Mouse (Mus musculus): ENCODE data around the gene Asl. TPM values are rescaled to one million over a fixed set of nuclear protein-coding genes. Genes with fewer than 3 reads are reported as not detected.

Gene Asl
- polyA plus RNA-seq, 1 experiment from 2014 or later = 30.4 TPM

DNA sequence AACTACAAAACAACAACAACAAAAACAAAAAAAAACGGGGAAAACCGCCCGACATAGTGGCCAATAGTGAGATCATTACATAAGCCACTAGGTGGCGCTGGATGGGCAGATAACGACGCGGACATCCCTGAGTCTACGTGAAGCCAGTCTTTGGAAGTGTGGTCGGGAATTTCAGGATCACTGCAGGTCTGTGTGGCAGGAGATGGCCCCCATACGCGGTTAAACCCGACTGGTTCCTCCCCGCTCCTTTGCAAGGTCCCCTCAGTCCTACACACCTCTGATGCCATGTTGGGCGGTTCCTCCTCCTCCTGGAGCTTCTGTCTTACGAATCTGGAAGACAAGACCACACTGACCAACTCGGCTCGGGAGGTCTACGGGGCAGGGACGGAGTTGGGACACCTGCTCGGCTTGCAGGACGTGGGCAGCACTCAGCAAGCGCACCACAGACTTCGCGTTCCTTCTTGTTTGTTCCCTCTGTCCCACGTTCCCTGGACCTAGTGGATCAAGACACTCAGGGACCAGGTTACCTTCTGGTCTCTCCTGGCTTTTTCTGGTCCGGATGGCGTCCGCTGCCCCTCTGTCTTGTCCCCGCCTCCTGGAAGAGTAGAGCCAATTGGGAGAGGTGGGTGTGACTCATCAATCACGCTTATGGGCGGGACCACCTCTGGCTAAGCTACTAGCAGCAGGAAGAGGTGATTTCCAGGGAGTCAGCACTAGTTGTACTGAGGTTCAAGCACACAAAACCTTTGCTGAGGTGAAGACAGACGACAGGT, 5.1 kb downstream of the Asl start:
- WGBS = under 1% methylated on average over 32 of the region's 32 CpGs
- ATAC-seq (ENCODE audit: insufficient number of reproducible peaks, low FRiP score, low TSS enrichment, low read depth) = peak; percentile 88

DNA sequence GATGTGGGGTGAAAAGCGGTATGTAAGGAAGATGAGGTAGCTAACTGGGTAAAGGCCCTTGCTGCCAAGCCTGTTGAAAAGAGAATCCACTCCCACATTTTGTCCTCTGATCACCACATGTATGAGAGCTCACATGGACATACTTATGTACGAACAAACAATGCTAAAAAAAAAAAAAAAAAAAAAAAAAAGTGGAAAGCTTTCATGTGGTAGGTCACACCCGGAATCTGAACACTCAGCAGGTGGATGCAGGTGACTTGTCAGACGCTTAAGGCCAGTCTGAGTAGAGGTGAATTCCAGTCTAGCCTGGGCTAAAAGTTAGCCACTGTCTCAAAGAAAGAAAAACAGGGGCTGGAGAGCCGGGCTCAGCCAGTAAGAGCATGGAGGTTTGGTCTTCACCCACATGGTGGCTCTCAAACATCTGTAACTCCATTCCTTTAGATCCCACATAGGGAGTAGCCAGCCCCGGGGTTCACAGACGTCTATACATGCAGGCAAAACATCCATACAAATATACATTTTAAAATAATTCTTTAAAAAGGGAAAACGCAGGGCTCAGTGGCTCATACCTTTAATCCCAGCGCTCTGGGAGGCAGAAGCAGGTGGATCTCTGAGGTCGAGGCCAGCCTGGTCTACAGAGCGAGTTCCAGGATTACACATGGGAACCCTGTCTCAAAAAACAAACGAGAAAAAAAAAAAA, 5.8 kb downstream of the Asl start:
- H3K4me2 ChIP-seq (replicated peaks) = peak overlapping the region; percentile 87
- H3K36me3 ChIP-seq = 0 out of 2 replicates have a peak, but pooled peaks cover 2% of the 10 kb centered on the region
- peaks cover 13% of the 10 kb centered on the region for H3K4me1 ChIP-seq
- no peak for ATAC-seq (ENCODE audit: insufficient number of reproducible peaks, low FRiP score, low TSS enrichment, low read depth)
- H3K9me3 ChIP-seq (replicated peaks) = no peaks in the 10 kb centered on the region
- H3K27ac ChIP-seq (replicated peaks) = no peak overlapping the region
- 36% methylated on average over 12 of the region's 12 CpGs for WGBS
- no peak overlapping the region for H3K9ac ChIP-seq
- peak overlapping the region; percentile 60 for H3K4me3 ChIP-seq (replicated peaks)
- H3K27me3 ChIP-seq = 0 out of 2 replicates have a peak, but pooled peaks cover 3% of the 10 kb centered on the region

More for the DNA sequence above, 5.1 kb downstream of the Asl start:
- Histone ChIP-seq H3K9me3 (replicated peaks) (no peaks in the 10 kb centered on the region), H3K4me1 (peaks cover 15% of the 10 kb centered on the region), H3K36me3 (no peaks in the 10 kb centered on the region), H3K27ac (replicated peaks) (peak overlapping the region; percentile 84), H3K27me3 (0 out of 2 replicates have a peak, but pooled peaks cover 3% of the 10 kb centered on the region), H3K4me3 (replicated peaks) (peak overlapping the region; percentile 60), H3K9ac (peak overlapping the region; percentile 39), H3K4me2 (replicated peaks) (peak overlapping the region; percentile 87)

DNA sequence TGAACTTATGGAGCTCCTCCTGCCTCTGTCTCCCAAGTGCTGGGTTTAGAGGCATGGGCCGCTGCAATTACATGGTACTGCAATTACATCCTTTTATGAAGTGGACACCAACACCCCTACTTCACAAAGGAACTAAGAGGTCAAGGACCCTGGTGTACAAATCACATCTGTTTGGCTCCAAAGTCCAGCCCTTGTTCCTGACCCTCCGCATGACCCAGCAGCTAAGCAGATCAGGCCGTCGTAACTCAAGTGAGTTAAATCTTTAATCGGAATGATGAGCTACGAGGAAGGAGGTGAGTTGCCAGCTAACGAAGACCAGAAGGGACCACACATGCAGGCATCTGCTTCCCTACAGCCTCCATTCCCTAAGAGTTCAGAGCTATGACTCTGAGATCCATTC, 6.7 kb downstream of the Asl start:
- Histone ChIP-seq H3K4me3 (replicated peaks) (no peak overlapping the region), H3K9ac (no peak overlapping the region), H3K36me3 (0 out of 2 replicates have a peak, but pooled peaks cover 3% of the 10 kb centered on the region), H3K27me3 (0 out of 2 replicates have a peak, but pooled peaks cover 3% of the 10 kb centered on the region), H3K9me3 (replicated peaks) (no peaks in the 10 kb centered on the region), H3K4me2 (replicated peaks) (no peak overlapping the region), H3K4me1 (peaks cover 13% of the 10 kb centered on the region), H3K27ac (replicated peaks) (no peak overlapping the region)
- 58% methylated on average over 7 of the region's 7 CpGs for WGBS
- ATAC-seq (ENCODE audit: insufficient number of reproducible peaks, low FRiP score, low TSS enrichment, low read depth) = no peak

DNA sequence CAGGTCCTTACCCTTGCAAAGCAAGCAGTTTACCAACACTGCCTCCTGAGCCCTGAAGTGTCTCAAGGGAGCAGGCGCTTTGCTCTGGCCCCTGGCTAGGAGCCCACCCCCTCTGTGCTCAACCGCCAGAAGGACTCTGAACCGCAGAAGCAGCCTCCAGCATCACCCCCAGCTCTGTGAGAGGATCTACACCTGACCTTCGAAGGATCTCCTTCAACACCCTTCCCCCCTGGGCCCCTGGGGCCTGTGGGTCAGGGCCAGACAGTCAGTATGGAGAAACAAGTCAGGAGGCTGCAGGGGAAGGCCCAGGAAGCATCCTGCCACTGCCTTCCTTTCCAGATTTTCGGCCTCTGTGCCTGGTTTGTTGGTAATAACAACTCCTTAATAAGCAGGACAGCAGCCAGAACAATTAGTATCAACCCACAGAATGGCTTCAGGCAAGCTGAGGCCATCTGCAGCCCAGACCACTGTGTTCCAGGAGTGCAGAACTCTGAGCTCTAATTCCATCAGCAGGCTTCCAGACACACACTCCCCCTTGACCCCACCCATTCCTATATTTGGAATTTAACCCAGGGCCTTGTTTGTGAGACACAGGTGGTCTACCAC, 7.6 kb downstream of the Asl start:
- no peak overlapping the region for H3K9ac ChIP-seq

DNA sequence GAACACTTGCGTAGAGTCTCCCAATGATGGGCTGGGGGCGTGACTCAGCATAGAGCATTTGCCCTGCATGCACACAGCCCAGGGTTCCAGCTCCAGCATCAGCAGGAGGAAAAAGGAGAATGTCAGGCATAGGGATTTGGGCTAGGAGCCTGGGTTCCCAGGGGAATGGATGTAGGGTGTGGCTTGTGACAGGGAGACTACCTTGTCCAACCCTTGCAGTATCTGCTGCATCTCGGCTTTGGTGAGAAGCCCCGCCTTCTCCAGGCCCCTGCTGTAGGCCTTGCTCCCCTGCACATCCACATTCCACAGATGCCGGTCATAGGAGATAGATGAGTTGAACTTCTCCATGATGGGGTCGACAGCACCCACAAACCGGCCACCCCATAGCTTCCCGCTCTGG, 9.6 kb downstream of the Asl start:
- Histone ChIP-seq H3K36me3 (peaks cover 16% of the 10 kb centered on the region; the same call in 1 of the 2 replicates), H3K9ac (no peak overlapping the region), H3K4me2 (replicated peaks) (no peak overlapping the region), H3K4me1 (peaks cover 13% of the 10 kb centered on the region), H3K27me3 (no peaks in the 10 kb centered on the region), H3K4me3 (replicated peaks) (no peak overlapping the region), H3K9me3 (replicated peaks) (no peaks in the 10 kb centered on the region), H3K27ac (replicated peaks) (no peak overlapping the region)
- 68% methylated on average over 8 of the region's 8 CpGs for WGBS
- no peak for ATAC-seq (ENCODE audit: insufficient number of reproducible peaks, low FRiP score, low TSS enrichment, low read depth)

More for the DNA sequence above, 7.6 kb downstream of the Asl start:
- H3K4me3 ChIP-seq (replicated peaks) = no peak overlapping the region
- peaks cover 13% of the 10 kb centered on the region for H3K4me1 ChIP-seq
- H3K9me3 ChIP-seq (replicated peaks) = no peaks in the 10 kb centered on the region
- WGBS = 30% methylated on average over 5 of the region's 5 CpGs
- H3K27ac ChIP-seq (replicated peaks) = peak overlapping the region; percentile 36; the same call in 1 of the 2 replicates
- no peak for ATAC-seq (ENCODE audit: insufficient number of reproducible peaks, low FRiP score, low TSS enrichment, low read depth)
- no peak overlapping the region for H3K4me2 ChIP-seq (replicated peaks)
- 0 out of 2 replicates have a peak, but pooled peaks cover 3% of the 10 kb centered on the region for H3K36me3 ChIP-seq
- no peaks in the 10 kb centered on the region for H3K27me3 ChIP-seq

DNA sequence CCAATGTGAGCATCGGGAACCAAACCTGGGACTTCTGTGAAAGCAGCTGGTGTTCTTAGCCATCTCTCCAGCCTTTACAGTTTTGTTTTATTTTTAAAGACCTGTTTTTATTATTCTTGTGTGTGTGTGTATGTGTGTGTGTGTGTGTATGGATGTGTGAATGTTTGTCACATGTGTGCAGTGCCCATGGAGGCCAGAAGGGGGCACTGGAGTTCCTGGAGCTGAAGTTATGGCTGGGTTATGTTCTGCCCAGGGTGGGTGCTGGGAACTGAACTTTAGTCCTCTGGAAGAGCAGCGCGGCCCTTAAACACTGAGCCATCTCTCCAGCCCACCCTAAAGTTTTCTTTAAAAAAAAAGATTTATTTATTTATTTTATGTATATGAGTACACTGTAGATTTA, 13.9 kb downstream of the Asl start:
- 95% methylated on average over 3 of the region's 3 CpGs for WGBS
- H3K27me3 ChIP-seq = no peaks in the 10 kb centered on the region
- no peak for ATAC-seq (ENCODE audit: insufficient number of reproducible peaks, low FRiP score, low TSS enrichment, low read depth)

DNA sequence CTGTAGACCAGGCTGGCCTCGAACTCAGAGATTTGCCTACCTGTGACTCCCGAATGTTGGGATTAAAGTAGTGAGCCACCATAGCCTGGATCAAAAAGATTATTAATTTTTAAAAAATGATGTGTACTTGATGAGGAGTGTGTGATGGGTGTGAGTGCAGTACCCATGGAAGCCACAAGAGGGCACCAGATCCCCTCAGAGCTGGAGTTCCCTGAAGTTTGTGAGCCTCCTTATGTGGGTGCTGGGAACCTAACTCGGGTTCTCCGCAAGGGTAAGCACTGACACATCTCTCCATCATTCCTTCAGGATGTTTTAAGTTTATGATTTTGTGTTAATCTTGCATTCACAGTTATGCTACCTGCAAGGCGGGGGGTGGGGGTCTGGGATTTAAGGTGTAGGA, 18.1 kb downstream of the Asl start:
- H3K9ac ChIP-seq = no peak overlapping the region
- no peak overlapping the region for H3K4me2 ChIP-seq (replicated peaks)
- peaks cover 29% of the 10 kb centered on the region for H3K36me3 ChIP-seq
- no peak overlapping the region for H3K4me3 ChIP-seq (replicated peaks)
- no peak overlapping the region for H3K27ac ChIP-seq (replicated peaks)
- H3K27me3 ChIP-seq = no peaks in the 10 kb centered on the region
- H3K4me1 ChIP-seq = no peaks in the 10 kb centered on the region
- WGBS = 96% methylated on average over 5 of the region's 5 CpGs
- ATAC-seq (ENCODE audit: insufficient number of reproducible peaks, low FRiP score, low TSS enrichment, low read depth) = no peak
- H3K9me3 ChIP-seq (replicated peaks) = peaks cover 5% of the 10 kb centered on the region; the same call in 1 of the 2 replicates

More for the DNA sequence above, 13.9 kb downstream of the Asl start:
- Histone ChIP-seq H3K4me2 (replicated peaks) (no peak overlapping the region), H3K36me3 (peaks cover 33% of the 10 kb centered on the region), H3K4me1 (no peaks in the 10 kb centered on the region), H3K9me3 (replicated peaks) (peaks cover 5% of the 10 kb centered on the region; the same call in 1 of the 2 replicates), H3K27ac (replicated peaks) (no peak overlapping the region), H3K4me3 (replicated peaks) (no peak overlapping the region), H3K9ac (no peak overlapping the region)

DNA sequence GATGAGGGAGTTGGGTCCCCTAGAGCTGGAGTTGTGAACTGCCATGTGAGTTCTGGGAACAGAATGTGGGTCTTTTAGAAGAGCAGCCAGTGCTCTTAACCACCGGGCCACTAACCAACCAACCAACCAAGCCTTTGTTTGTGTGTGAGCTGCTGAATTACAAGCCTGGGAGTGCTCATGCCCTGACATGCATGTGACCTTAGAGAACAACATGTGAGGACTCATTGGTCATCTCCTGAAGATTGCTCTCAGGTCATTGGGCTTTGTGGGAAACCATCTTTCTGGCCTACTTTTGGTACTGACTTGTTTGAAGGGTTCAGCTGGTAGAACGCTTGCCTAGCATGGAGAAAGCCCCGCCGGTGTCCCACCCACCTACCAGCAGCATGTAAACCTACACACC, 19.3 kb downstream of the Asl start:
- H3K27me3 ChIP-seq = no peaks in the 10 kb centered on the region
- H3K4me1 ChIP-seq = no peaks in the 10 kb centered on the region
- H3K9ac ChIP-seq = no peak overlapping the region
- no peak for ATAC-seq (ENCODE audit: insufficient number of reproducible peaks, low FRiP score, low TSS enrichment, low read depth)
- 88% methylated on average over 4 of the region's 4 CpGs for WGBS
- peaks cover 5% of the 10 kb centered on the region; the same call in 1 of the 2 replicates for H3K9me3 ChIP-seq (replicated peaks)
- no peak overlapping the region for H3K4me2 ChIP-seq (replicated peaks)
- no peak overlapping the region for H3K27ac ChIP-seq (replicated peaks)
- peaks cover 18% of the 10 kb centered on the region for H3K36me3 ChIP-seq
- no peak overlapping the region for H3K4me3 ChIP-seq (replicated peaks)

DNA sequence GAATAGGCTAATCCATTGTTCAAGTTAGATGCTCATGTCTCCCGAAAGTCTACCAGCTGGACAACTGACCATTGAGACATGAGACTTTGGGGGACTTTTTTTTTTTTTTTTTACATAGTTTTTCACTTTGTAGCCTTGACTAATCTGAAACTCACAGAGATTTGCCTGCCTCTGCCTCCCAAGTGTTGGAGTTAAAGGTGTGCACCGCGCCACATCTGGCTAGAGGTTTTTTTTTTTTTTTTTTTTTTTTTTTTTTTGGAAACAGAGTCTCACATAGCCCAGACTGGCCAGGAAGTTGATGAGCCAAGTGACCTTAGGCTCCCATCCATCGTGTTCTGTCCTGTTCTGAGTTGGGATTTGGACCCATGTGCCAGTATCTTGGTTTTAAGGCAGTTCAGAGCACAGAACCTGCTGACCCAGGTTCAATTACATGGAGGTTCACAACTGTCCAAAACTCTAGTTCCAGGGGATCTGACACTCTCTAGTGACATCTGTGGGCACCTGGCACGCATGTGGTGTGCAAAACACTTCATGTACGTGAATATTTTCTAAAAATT, 20.9 kb downstream of the Asl start:
- no peak overlapping the region for H3K4me2 ChIP-seq (replicated peaks)
- no peak for ATAC-seq (ENCODE audit: insufficient number of reproducible peaks, low FRiP score, low TSS enrichment, low read depth)
- 81% methylated on average over 6 of the region's 6 CpGs for WGBS
- peaks cover 3% of the 10 kb centered on the region for H3K4me1 ChIP-seq
- H3K27ac ChIP-seq (replicated peaks) = no peak overlapping the region
- H3K9me3 ChIP-seq (replicated peaks) = peaks cover 5% of the 10 kb centered on the region; the same call in 1 of the 2 replicates
- no peak overlapping the region for H3K9ac ChIP-seq
- no peak overlapping the region for H3K4me3 ChIP-seq (replicated peaks)
- peaks cover 16% of the 10 kb centered on the region for H3K36me3 ChIP-seq
- no peaks in the 10 kb centered on the region for H3K27me3 ChIP-seq

DNA sequence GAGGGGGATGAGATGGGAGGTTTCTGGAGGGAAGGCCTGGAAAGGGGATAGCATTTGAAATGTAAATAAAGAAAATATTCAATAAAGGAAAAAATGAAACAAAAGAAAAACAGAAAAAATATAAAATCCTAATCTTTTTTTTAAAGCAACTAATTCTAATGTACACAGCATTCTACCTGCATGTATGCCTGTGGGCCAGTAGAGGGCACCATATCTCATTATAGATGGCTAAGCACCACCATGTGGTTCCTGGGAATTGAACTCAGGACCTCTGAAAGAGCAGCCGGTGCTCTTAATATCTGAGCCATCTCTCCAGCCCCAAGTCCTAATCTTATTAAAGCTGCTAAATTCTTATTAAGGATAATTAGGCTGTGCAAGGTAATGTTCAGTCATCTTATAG, 21.7 kb downstream of the Asl start:
- H3K9me3 ChIP-seq (replicated peaks) = peaks cover 5% of the 10 kb centered on the region; the same call in 1 of the 2 replicates
- ATAC-seq (ENCODE audit: insufficient number of reproducible peaks, low FRiP score, low TSS enrichment, low read depth) = no peak
- WGBS = 91% methylated on average over 1 of the region's 1 CpGs
- no peak overlapping the region for H3K9ac ChIP-seq
- no peak overlapping the region for H3K4me2 ChIP-seq (replicated peaks)
- H3K27ac ChIP-seq (replicated peaks) = no peak overlapping the region
- H3K36me3 ChIP-seq = peaks cover 16% of the 10 kb centered on the region
- no peaks in the 10 kb centered on the region for H3K27me3 ChIP-seq
- H3K4me1 ChIP-seq = peaks cover 6% of the 10 kb centered on the region
- H3K4me3 ChIP-seq (replicated peaks) = no peak overlapping the region

DNA sequence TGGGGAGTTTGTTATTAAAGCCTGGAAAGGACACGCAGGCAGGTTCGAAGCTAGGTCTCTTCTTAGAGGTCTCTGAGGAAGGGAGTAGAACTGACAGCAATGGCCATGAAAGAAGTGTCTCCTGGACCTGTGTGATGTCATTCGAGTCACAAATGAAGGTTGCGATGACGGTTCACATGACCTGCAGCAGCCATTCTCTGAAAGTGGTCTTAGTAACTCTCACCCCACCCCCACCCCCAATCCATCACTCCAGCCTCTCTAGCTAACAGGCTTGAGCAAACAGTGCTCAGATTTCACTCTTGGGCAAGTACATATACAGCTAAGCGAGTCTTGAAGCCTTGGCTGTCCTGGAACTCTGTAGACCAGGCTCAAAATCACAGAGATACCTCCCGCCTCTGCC, 25.8 kb downstream of the Asl start:
- Histone ChIP-seq H3K36me3 (no peaks in the 10 kb centered on the region), H3K27ac (replicated peaks) (peak overlapping the region; percentile 68), H3K4me1 (peaks cover 6% of the 10 kb centered on the region), H3K9ac (no peak overlapping the region), H3K27me3 (no peaks in the 10 kb centered on the region), H3K4me3 (replicated peaks) (peak overlapping the region; percentile 68), H3K4me2 (replicated peaks) (peak overlapping the region; percentile 78), H3K9me3 (replicated peaks) (no peaks in the 10 kb centered on the region)
- 58% methylated on average over 7 of the region's 7 CpGs for WGBS
- ATAC-seq (ENCODE audit: insufficient number of reproducible peaks, low FRiP score, low TSS enrichment, low read depth) = no peak

Measured in embryonic facial prominence, embryonic 15.5 days (tissue).